Mouse (Mus musculus) CD4-positive, CD25-positive, alpha-beta regulatory T cell, adult 2 months (primary cell): ENCODE results near the gene Cfap298.

Experiments used
- DNase-seq: peaks from one replicate; pipeline ENCODE4 v3.0.0-alpha.2; 2012; ENCODE audit warnings: low read depth, low spot score

The Cfap298 gene

GRCm38 (mm10) chr16:90911766-90912165 lies 23.1 kb downstream of the Cfap298 start:
- no peak for DNase-seq

GRCm38 (mm10) chr16:90910855-90911533 lies 23.9 kb downstream of the Cfap298 start:
- no peak for DNase-seq

GRCm38 (mm10) chr16:90907250-90907649 lies 27.7 kb downstream of the Cfap298 start:
- no peak for DNase-seq

GRCm38 (mm10) chr16:90903300-90903699 lies 31.6 kb downstream of the Cfap298 start:
- no peak for DNase-seq

GRCm38 (mm10) chr16:90901364-90901763 lies 33.5 kb downstream of the Cfap298 start:
- no peak for DNase-seq

GRCm38 (mm10) chr16:90899498-90899897 lies 35.4 kb downstream of the Cfap298 start:
- DNase-seq = no peak

GRCm38 (mm10) chr16:90897651-90898050 lies 37.3 kb downstream of the Cfap298 start:
- DNase-seq = no peak

- DNase-seq = peak; percentile 20
Observed at GRCm38 (mm10) chr16:90893792-90894191, 41.1 kb downstream of the Cfap298 start.

GRCm38 (mm10) chr16:90893019-90893418 lies 41.9 kb downstream of the Cfap298 start:
- DNase-seq = no peak

- no peak for DNase-seq
Observed at GRCm38 (mm10) chr16:90892081-90892480, 42.8 kb downstream of the Cfap298 start.

- DNase-seq = no peak
Observed at GRCm38 (mm10) chr16:90891601-90892000, 43.3 kb downstream of the Cfap298 start.

GRCm38 (mm10) chr16:90890683-90891082 lies 44.2 kb downstream of the Cfap298 start:
- no peak for DNase-seq

- no peak for DNase-seq
Observed at GRCm38 (mm10) chr16:90885781-90886565, 48.9 kb downstream of the Cfap298 start.

GRCm38 (mm10) chr16:90885351-90885750 lies 49.6 kb downstream of the Cfap298 start:
- DNase-seq = no peak

- DNase-seq = no peak
Observed at GRCm38 (mm10) chr16:90882501-90882977, 52.4 kb downstream of the Cfap298 start.

- no peak for DNase-seq
Observed at GRCm38 (mm10) chr16:90878135-90878860, 56.6 kb downstream of the Cfap298 start.
